Mouse (Mus musculus): ENCODE results near the gene Erh. TPM values are rescaled to one million over a fixed set of nuclear protein-coding genes. Genes with fewer than 3 reads are reported as not detected.

The Erh gene
- polyA plus RNA-seq, 1 experiment = 50.3 TPM

DNA sequence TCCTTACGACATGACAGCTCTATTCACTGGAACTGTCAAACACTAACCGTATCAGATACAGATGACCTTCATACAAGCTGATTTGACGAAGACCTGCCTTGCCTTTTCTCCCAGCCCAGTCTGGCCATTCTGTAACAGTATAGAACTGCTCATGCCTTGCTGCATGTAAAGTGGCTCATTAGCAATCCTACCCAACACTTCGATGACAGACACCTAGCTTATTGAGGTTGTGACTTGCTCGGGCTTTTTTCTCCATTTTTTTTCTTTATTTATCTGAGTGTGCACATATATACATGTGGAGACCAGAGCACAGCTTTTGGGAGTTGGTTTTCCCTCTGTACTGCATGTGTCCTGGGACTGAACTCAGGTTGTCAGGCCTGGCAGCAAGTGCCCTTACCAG lies 12.4 kb downstream of the Erh start:
- H3K4me1 ChIP-seq (ENCODE audit: control insufficient read depth, insufficient read depth, low read length) = no peaks in the 10 kb centered on the region
- no peak for TF ChIP-seq POLR2A (IDR thresholded peaks at IDR 0.05; ENCODE audit: low read depth, low read length)

DNA sequence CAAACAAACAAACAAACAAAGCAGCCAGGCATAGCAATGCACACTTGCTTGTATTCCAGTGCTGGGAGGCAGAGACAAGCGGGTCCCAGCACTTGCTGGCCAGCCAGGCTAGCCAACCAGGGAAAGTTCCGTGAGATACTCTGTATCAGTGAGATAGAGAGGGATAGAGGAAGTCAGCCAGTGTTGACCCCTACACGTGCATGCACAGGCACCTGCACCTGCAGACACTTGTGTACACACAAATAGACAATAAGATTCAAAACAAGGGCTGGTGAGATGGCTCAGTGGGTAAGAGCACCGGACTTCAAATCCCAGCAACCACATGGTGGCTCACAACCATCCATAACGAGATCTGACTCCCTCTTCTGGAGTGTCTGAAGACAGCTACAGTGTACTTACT lies 23.6 kb downstream of the Erh start:
- H3K4me3 ChIP-seq (ENCODE audit: insufficient read depth, low read length) = no peak overlapping the region
- no peaks in the 10 kb centered on the region for H3K4me1 ChIP-seq (ENCODE audit: control insufficient read depth, insufficient read depth, low read length)
- no peak for TF ChIP-seq POLR2A (IDR thresholded peaks at IDR 0.05; ENCODE audit: low read depth, low read length)
- no peak for TF ChIP-seq CTCF (IDR thresholded peaks at IDR 0.05; ENCODE audit: borderline replicate concordance, insufficient read depth, low read length)
- H3K27ac ChIP-seq (ENCODE audit: insufficient read depth, low read length) = no peak overlapping the region

More for the DNA sequence above, 12.4 kb downstream of the Erh start:
- H3K27ac ChIP-seq (ENCODE audit: insufficient read depth, low read length) = no peak overlapping the region
- H3K4me3 ChIP-seq (ENCODE audit: insufficient read depth, low read length) = no peak overlapping the region

- Histone ChIP-seq H3K27ac (ENCODE audit: insufficient read depth, low read length) (no peak overlapping the region), H3K4me1 (ENCODE audit: control insufficient read depth, insufficient read depth, low read length) (no peaks in the 10 kb centered on the region), H3K4me3 (ENCODE audit: insufficient read depth, low read length) (no peak overlapping the region)
- TF ChIP-seq CTCF (IDR thresholded peaks at IDR 0.05; ENCODE audit: borderline replicate concordance, insufficient read depth, low read length) = no peak
- TF ChIP-seq POLR2A (IDR thresholded peaks at IDR 0.05; ENCODE audit: low read depth, low read length) = no peak
Measured at GRCm38 (mm10) chr12:80615371-80616257, 28.5 kb downstream of the Erh start.

DNA sequence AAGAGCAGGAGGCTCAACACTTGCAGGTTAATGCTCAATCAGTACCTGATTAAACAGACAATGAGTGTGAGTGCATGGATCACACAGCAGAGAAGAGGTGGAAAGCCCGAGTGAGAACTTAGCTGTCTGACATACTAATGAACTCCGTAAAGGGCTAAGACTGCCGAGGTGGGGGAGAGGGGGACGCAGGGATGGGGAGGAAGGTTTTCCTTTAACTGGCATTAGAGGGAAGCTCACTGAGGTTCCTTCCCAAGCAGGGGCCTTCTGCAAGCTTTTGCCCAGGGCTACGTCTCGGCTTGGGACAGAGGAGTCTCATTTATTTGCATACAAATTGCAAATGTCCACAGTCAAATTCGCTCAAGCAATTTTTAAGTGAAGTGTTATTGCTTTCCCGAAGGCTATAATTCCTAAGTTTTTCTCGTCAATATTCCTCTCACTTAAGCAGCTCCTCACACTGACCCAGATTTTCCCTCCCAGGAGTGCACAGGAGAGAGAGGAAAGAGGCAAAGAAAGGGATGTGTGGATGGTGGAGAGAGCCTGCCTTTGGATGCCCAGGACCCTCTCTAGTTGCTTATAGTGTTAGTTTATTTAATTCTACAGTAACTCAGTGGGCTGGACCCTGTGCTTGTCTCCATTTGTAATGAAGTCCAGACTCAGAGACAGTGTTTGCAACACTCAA lies 31.9 kb downstream of the Erh start:
- Histone ChIP-seq H3K4me1 (ENCODE audit: control insufficient read depth, insufficient read depth, low read length) (no peaks in the 10 kb centered on the region), H3K27ac (ENCODE audit: insufficient read depth, low read length) (no peak overlapping the region), H3K4me3 (ENCODE audit: insufficient read depth, low read length) (no peak overlapping the region)
- TF ChIP-seq CTCF (IDR thresholded peaks at IDR 0.05; ENCODE audit: borderline replicate concordance, insufficient read depth, low read length) = no peak
- no peak for TF ChIP-seq POLR2A (IDR thresholded peaks at IDR 0.05; ENCODE audit: low read depth, low read length)

- no peaks in the 10 kb centered on the region for H3K4me1 ChIP-seq (ENCODE audit: control insufficient read depth, insufficient read depth, low read length)
- no peak overlapping the region for H3K4me3 ChIP-seq (ENCODE audit: insufficient read depth, low read length)
- H3K27ac ChIP-seq (ENCODE audit: insufficient read depth, low read length) = no peak overlapping the region
- TF ChIP-seq CTCF (IDR thresholded peaks at IDR 0.05; ENCODE audit: borderline replicate concordance, insufficient read depth, low read length) = no peak
Measured at GRCm38 (mm10) chr12:80609928-80610327, 34.2 kb downstream of the Erh start.

- Histone ChIP-seq H3K4me3 (ENCODE audit: insufficient read depth, low read length) (no peak overlapping the region), H3K27ac (ENCODE audit: insufficient read depth, low read length) (no peak overlapping the region), H3K4me1 (ENCODE audit: control insufficient read depth, insufficient read depth, low read length) (peaks cover 6% of the 10 kb centered on the region)
- TF ChIP-seq CTCF (IDR thresholded peaks at IDR 0.05; ENCODE audit: borderline replicate concordance, insufficient read depth, low read length) (no peak), POLR2A (IDR thresholded peaks at IDR 0.05; ENCODE audit: low read depth, low read length) (no peak)
Measured at GRCm38 (mm10) chr12:80608576-80608975, 35.6 kb downstream of the Erh start.

- Histone ChIP-seq H3K27ac (ENCODE audit: insufficient read depth, low read length) (no peak overlapping the region), H3K4me1 (ENCODE audit: control insufficient read depth, insufficient read depth, low read length) (peaks cover 7% of the 10 kb centered on the region), H3K4me3 (ENCODE audit: insufficient read depth, low read length) (no peak overlapping the region)
- TF ChIP-seq POLR2A (IDR thresholded peaks at IDR 0.05; ENCODE audit: low read depth, low read length) (no peak), CTCF (IDR thresholded peaks at IDR 0.05; ENCODE audit: borderline replicate concordance, insufficient read depth, low read length) (no peak)
Measured at GRCm38 (mm10) chr12:80604218-80604617, 39.9 kb downstream of the Erh start.

- no peak overlapping the region for H3K4me3 ChIP-seq (ENCODE audit: insufficient read depth, low read length)
- H3K27ac ChIP-seq (ENCODE audit: insufficient read depth, low read length) = no peak overlapping the region
- TF ChIP-seq POLR2A (IDR thresholded peaks at IDR 0.05; ENCODE audit: low read depth, low read length) (no peak), CTCF (IDR thresholded peaks at IDR 0.05; ENCODE audit: borderline replicate concordance, insufficient read depth, low read length) (no peak)
- peaks cover 8% of the 10 kb centered on the region for H3K4me1 ChIP-seq (ENCODE audit: control insufficient read depth, insufficient read depth, low read length)
Measured at GRCm38 (mm10) chr12:80603566-80603965, 40.6 kb downstream of the Erh start.

GRCm38 (mm10) chr12:80602432-80602831 lies 41.7 kb downstream of the Erh start:
- no peak overlapping the region for H3K4me3 ChIP-seq (ENCODE audit: insufficient read depth, low read length)
- peaks cover 9% of the 10 kb centered on the region for H3K4me1 ChIP-seq (ENCODE audit: control insufficient read depth, insufficient read depth, low read length)
- H3K27ac ChIP-seq (ENCODE audit: insufficient read depth, low read length) = no peak overlapping the region
- no peak for TF ChIP-seq POLR2A (IDR thresholded peaks at IDR 0.05; ENCODE audit: low read depth, low read length)
- no peak for TF ChIP-seq CTCF (IDR thresholded peaks at IDR 0.05; ENCODE audit: borderline replicate concordance, insufficient read depth, low read length)

GRCm38 (mm10) chr12:80601597-80602269 lies 42.4 kb downstream of the Erh start:
- H3K27ac ChIP-seq (ENCODE audit: insufficient read depth, low read length) = no peak overlapping the region
- no peak overlapping the region for H3K4me3 ChIP-seq (ENCODE audit: insufficient read depth, low read length)
- H3K4me1 ChIP-seq (ENCODE audit: control insufficient read depth, insufficient read depth, low read length) = peaks cover 9% of the 10 kb centered on the region
- no peak for TF ChIP-seq CTCF (IDR thresholded peaks at IDR 0.05; ENCODE audit: borderline replicate concordance, insufficient read depth, low read length)

All from embryonic fibroblast, embryonic 13.5 days (primary cell).